Mouse (Mus musculus) layer of hippocampus, adult 2 months (tissue): ENCODE data around the gene Sbk1. TPM values are rescaled to one million over a fixed set of nuclear protein-coding genes. Genes with fewer than 3 reads are reported as not detected.

Source experiments
- DNase-seq, 2 experiments: peaks; one replicate each; pipeline ENCODE4 v3.0.0; 2022; ENCODE audit warnings: low spot score in 2 of 2
- H3K27ac ChIP-seq: fragments of 200-600 bp; 2 replicates; pipeline ENCODE4 v1.8.1; 2022
- H3K4me3 ChIP-seq: fragments of 200-600 bp; 2 replicates; pipeline ENCODE4 v1.8.1; 2022; ENCODE audit warnings: mild to moderate bottlenecking
- CTCF ChIP-seq: fragments of 200-600 bp; conservative IDR thresholded peaks from 2 replicates; pipeline ENCODE4 v1.8.1; 2022; ENCODE audit warnings: antibody characterized with exemption, mild to moderate bottlenecking, moderate library complexity
- long read RNA-seq, 2 experiments: library from polyadenylated mRNA; stranded (forward); transcript quantifications; one replicate each; pipeline ENCODE4 v2.0.0; 2021; ENCODE audit warnings: borderline mapping rate in 2 of 2
- total RNA-seq, 2 experiments: library from RNA; stranded (reverse); gene quantifications; 2 replicates each; pipeline ENCODE4 v1.2.3; 2021

The Sbk1 gene
- total RNA-seq = 10 to 100 TPM; 71.9 to 73.3 TPM
- long read RNA-seq, experiment 1, full-length matches to known transcripts = 92 of 110 reads
- long read RNA-seq, experiment 1, partial matches to known transcripts = 16 of 110 reads
- long read RNA-seq, experiment 1, other reads (novel, unspliced or antisense) = 2 of 110 reads
- long read RNA-seq, experiment 2, full-length matches to known transcripts = 155 of 174 reads
- long read RNA-seq, experiment 2, partial matches to known transcripts = 17 of 174 reads
- long read RNA-seq, experiment 2, other reads (novel, unspliced or antisense) = 2 of 174 reads

DNA sequence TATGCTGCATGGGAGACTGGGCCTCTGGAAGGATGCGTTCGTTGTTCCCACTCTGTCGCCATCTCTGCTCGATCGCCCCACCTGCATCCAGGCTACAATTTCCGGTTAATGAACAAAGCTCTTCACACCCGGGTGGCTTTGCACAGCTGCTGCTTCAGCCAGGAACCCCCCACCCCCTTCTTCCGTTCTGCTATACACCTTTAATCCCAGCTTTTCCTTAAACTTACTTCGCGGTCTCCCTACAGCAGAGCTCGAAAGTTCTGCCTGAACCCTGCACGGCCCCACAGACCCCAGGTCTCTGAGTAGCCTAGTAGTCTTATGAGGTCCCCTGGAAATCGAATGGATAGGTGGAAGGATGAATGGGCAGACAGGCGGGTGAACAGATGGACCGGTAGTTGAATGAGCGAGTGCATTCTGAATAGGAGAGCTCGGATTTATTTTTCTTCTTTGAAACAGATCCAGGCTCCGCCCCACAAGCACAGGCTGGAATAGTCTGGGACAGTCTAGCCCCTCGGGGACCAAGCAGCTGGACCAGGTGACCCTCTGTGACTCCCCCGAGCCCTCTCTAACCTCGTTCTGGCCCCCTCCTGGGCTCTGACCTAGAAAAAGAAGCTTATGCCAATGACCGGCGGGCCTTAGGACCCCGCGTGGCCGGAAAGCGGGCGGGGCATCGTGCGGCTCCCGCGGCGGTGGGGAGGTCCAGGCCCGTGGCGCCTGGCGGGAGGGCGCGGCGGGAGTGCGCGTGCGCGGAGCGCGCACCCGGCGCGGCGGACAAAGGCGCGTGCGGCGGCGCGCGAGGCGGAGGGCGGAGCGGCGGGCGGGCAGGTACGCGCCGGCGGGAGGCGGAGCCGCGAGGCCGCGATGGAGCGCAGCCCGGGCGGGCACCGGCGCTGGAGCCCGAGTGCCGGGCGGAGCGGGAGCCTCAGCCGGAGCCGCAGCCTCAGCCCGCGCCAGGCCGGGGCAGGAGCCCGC is at the start of gene Sbk1:
Gene Sbk1 (plus strand): TSS at position 908 of the 972 bp plus-strand sequence.
- Histone ChIP-seq H3K4me3 (peak within 1 kb of the TSS; percentile 97), H3K27ac (peak within 1 kb of the TSS; percentile 94)
- TF ChIP-seq CTCF = no peak
- peak; percentile 89 to 90 for DNase-seq

DNA sequence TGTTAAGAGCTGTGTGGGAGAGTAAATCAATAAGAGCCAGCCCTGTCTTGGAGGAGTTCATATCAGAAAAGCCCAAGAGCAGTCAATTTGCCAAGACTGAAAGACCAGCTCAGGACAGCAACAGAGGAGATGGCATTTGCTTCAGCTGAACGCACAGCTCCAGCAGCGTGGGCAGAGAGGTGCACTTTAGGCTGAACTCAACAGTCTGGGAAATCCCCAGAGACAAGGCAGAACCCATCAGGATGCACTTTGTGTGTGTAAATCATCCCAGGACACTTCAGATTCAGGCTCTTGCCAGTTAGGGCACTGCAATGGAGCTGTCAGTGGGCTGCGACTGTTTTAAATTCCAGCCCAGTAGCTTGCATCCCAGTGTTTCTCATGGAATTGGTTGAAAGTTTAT is 49.7 kb upstream of the Sbk1 start:
- DNase-seq = no peak
- no peak for TF ChIP-seq CTCF
- no peak overlapping the region for H3K27ac ChIP-seq
- H3K4me3 ChIP-seq = no peak overlapping the region

DNA sequence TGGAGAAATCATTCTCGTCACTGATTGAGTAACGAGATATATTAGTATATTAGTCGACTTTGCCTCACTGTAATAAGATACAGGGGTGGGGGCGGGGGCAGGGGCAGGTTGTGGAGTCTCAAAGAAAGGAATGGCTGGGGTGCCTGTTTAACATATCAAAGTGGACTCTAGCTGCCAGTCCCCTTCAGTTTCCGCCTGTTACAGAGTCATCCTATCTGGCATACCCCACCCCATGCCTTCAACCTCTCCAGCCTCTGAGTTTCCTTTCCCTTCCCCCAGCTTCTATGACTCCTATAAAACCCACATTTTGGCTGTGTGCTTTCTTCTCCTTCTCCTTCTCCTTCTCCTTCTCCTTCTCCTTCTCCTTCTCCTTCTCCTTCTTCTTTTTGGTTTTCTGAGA is 46.3 kb upstream of the Sbk1 start:
- no peak for TF ChIP-seq CTCF
- DNase-seq = no peak
- Histone ChIP-seq H3K27ac (no peak overlapping the region), H3K4me3 (no peak overlapping the region)

DNA sequence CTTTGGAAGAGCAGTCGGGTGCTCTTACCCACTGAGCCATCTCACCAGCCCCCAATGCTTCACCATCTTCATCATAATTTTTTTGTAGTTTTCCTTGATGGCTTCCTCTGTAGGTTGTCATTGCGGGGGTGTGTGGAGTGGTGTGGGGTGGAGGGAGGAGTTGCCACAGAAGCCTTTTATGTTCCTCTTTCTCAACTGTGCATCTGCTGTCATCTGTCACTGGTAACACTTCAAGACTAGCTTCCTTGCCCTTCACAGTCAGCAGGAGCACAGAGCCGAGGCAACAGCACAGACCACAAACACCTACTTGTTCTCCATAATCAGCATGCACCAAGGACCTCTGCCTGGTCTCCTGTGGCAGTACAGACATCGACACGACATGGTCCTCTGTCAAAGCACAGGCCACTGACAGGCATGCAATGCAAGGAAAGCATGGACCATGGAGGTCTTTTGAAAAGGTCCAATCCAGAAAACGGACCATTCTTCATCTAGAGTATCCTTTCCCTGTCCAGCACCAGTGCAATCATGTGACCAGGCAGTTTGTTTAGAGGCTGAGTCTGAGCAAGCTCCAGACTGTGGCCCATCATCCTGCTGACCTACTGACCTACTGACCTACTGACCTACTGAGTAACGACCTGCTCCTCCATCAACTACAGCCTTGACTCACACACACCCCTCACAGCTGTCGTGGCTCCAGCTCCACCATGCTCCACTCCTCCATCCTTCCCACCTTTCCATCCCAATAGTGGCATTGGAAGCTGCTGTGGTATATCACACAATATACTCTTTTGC is 41.9 kb upstream of the Sbk1 start:
- Histone ChIP-seq H3K27ac (no peak overlapping the region), H3K4me3 (no peak overlapping the region)
- TF ChIP-seq CTCF = no peak
- DNase-seq = no peak

DNA sequence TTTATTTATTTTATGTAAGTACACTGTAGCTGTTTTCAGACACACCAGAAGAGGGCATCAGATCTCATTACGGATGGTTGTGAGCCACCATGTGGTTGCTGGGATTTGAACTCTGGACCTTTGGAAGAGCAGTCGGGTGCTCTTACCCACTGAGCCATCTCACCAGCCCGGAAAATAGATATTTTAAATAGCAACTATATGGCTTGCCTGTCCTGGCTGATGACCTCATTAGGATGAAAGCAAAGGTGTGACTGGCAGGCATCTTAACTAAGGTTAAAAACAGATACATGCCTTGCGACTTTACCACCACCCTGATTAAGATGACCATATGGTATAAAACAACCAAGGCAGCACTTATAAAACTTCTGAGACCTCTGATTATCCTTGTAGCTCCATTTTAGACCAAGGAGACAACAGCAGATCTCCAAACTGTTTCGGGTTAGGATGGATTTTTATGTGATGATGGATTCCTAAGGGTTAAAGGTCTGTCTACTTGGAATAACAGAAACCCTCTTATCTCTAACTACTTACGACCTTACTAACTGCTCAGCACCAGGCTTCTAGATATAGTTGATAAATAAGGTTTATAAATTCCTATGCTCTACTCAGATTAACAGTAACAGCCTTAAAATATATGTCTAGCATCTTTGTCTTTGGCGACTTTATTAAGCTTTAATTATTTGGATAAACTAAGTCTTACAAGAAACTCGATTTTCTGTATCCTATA is 39.9 kb upstream of the Sbk1 start:
- no peak for DNase-seq
- H3K4me3 ChIP-seq = no peak overlapping the region
- TF ChIP-seq CTCF = no peak

DNA sequence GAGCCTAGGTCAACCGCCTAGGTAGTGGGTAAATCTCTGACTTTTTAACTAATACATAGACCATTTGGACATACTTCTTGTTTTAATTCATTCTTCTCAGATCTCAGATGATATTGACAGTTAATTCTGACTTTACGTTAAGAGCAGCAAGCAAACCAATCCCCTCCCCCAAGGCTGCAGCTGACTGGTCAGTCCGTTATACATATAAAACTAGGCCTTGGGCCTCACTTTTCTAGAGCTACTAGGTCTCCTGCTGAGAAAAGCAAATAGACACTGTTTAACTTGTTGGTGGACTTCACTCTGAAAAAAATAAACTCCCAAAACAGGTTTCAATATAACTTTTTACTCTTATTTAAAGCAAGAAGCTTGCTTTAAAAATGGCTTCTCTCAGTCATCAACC is 37.8 kb upstream of the Sbk1 start:
- Histone ChIP-seq H3K4me3 (no peak overlapping the region), H3K27ac (no peak overlapping the region)
- DNase-seq = no peak
- TF ChIP-seq CTCF = no peak

More for the DNA sequence above, 39.9 kb upstream of the Sbk1 start:
- H3K27ac ChIP-seq = no peak overlapping the region

DNA sequence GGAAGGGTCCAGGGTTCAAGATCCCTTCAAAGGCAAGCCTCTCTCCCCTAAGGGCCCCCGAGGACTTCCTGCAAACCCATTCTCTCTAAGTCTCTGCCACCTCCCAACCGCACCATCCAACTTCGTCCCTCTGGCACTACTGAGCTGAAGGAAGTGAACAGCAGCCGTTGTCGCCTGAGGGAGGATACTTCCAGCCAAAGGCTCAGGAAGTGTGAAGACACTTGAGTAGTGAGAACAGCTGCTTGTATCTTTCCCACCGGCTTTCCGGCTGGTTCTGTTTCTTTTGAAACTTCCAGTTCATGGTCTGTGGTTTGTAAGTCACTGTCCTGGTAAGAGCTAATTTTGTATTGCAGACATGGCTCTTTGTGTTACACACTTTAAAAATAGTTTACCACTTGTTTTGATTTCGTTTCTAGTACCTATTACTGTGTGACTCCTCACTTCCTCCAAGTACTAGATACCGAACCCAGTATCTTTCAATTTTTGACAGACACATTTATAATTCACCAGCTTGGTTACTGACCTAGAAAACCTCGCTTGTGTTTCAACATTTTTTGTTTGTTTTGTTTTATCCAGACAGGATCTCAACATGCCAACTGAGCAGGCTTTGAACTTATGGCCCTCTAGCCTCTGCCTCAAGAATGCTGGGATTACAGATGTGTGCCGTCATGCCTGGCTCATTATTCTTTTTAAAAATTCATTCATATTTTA is 36.2 kb upstream of the Sbk1 start:
- DNase-seq = no peak
- TF ChIP-seq CTCF = no peak
- H3K4me3 ChIP-seq = no peak overlapping the region
- no peak overlapping the region for H3K27ac ChIP-seq

DNA sequence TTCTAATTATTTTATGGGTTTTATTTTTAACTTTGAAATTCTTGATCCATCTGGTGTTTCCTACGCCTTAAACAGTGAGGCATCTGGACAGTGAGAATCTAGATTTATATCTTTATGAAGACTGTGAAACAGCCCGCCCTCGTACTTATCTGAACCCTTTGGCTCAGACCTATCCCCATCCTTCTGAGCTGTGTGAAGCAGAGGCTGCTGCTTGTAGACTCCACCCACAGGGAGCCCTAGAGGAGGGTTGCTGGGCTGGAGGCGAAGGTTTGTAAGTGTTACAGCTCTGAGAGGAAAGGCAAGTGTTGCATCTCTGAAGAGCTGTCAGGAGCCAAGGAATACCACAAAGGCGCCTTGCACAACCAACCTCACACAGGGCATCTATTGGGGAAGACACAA is 35.6 kb upstream of the Sbk1 start:
- no peak for TF ChIP-seq CTCF
- Histone ChIP-seq H3K27ac (no peak overlapping the region), H3K4me3 (no peak overlapping the region)
- peak in 1 of 2 experiments; percentile 50 for DNase-seq

DNA sequence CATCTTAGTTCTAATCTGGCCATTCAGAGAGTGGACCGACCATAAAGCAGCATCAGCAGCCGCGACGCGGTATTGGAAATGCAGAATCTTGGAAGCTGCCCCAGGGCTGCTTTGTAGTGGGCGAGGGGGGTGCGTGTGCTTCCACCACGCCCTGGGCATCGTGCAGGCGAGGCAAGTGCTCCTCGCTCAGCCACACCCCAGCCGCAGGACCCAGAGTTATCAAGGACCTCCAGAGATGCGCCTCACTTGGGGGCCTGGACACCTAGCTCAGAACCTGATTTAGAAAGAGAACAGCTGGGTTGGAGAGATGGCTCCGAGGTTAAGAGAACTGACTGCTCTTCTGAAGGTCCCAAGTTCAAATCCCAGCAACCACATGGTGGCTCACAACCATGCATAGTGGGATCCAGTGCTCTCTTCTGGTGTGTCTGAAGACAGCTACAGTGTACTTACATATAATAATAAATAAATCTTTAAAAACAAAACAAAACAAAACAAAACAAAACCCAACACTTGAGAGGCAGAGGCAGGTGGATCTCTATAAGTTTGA is 31.5 kb upstream of the Sbk1 start:
- Histone ChIP-seq H3K27ac (no peak overlapping the region), H3K4me3 (no peak overlapping the region)
- no peak for DNase-seq
- no peak for TF ChIP-seq CTCF

DNA sequence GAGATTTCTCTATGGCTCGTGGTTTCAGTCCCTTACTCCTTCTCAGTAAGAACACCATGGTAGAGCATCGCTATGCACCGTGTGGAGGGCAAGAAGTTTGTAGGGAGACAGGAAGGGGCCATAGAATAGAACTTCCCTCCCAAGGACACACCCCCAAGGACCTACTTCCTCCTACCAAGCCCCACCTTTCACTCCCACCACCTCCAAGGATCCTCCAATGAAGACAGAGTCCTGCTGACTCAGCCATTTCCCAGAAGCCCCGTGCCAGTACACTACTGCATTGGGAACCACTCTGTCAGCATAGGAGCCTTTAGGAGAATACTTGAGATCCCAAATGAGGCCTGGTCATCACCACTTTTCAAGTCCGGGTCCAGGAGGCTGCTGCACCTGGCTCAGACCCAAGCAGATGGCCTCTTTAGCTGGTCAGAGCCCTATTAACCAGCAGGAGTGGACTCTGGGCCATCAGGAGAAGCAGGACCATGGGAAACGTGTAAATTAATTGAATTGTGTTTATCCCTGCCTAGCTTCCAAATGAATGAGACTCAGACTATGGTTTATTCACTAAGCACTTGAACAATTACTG is 28.2 kb upstream of the Sbk1 start:
- Histone ChIP-seq H3K4me3 (no peak overlapping the region), H3K27ac (no peak overlapping the region)
- no peak for DNase-seq
- no peak for TF ChIP-seq CTCF

DNA sequence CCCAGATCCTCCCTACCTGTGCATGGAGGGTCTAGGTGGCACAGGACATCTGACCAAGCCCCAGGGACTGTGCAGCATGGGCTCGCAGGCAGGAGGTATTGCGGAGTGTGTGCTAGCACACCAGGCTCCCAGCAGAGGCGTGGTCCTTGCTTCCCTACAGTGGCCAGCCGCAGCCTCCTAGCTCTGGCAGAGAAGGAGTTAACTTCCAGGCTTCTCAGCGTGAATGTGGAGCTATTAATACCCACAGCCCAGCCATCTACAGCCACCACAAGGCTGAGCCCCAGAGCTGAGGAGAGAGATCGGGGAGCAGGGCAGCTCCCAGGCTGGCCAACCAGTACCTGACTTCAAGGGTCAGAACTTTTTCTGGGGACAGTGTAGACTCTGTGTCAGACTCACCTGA is 24.3 kb upstream of the Sbk1 start:
- no peak overlapping the region for H3K27ac ChIP-seq
- no peak overlapping the region for H3K4me3 ChIP-seq
- no peak for DNase-seq
- TF ChIP-seq CTCF = no peak
